Mouse (Mus musculus) retina, postnatal 7 days (tissue): Measurements from ENCODE around the gene Snx5.

Experiments
- DNase-seq: peaks from one replicate; pipeline ENCODE4 v3.0.0-alpha.2; 2012; ENCODE audit warnings: low read depth, low spot score

The Snx5 gene

GRCm38 (mm10) chr2:144270507-144271420, at the start of gene Snx5, which contains the start of gene Mgme1:
Gene Snx5, minus strand, starts transcription at chr2:144270906.
Gene Mgme1, plus strand, starts transcription at chr2:144270663.
- peak; percentile 89 for DNase-seq

GRCm38 (mm10) chr2:144311372-144311771, 40.7 kb upstream of the Snx5 start:
- no peak for DNase-seq

- no peak for DNase-seq
These were observed 39.6 kb upstream of the Snx5 start for GRCm38 (mm10) chr2:144310273-144310672.

GRCm38 (mm10) chr2:144308561-144308960, 37.9 kb upstream of the Snx5 start:
- no peak for DNase-seq

DNA sequence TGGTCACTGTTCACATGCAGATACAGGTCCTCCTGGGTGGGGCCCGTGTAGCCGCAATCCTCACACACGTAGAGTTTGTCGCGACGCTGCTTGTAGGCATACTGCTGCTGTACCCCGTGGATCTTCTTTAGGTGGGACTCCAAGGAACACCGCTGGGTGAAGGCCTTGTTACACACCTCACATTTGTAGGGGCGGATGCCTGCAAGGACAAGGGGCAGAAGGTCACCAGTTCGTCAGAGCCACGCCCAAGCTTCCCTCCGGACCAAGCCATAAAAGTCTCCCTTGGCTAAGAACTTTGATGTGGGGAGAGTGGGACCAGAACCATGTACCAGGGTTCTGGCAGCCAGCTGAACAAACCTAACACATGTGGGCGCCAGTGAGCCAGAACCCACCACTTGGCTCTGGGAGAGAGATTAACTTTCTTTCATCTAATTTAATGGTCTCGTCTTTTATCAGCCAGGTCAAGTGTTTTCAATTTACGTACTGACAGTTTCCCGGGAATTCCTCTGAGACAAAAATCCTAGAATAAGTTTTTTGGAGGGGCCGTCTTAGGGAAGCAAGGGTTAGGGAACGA, 35.1 kb upstream of the Snx5 start:
- DNase-seq, result no peak

- DNase-seq, result no peak
These were observed 30.4 kb upstream of the Snx5 start for GRCm38 (mm10) chr2:144301101-144301500.

DNA sequence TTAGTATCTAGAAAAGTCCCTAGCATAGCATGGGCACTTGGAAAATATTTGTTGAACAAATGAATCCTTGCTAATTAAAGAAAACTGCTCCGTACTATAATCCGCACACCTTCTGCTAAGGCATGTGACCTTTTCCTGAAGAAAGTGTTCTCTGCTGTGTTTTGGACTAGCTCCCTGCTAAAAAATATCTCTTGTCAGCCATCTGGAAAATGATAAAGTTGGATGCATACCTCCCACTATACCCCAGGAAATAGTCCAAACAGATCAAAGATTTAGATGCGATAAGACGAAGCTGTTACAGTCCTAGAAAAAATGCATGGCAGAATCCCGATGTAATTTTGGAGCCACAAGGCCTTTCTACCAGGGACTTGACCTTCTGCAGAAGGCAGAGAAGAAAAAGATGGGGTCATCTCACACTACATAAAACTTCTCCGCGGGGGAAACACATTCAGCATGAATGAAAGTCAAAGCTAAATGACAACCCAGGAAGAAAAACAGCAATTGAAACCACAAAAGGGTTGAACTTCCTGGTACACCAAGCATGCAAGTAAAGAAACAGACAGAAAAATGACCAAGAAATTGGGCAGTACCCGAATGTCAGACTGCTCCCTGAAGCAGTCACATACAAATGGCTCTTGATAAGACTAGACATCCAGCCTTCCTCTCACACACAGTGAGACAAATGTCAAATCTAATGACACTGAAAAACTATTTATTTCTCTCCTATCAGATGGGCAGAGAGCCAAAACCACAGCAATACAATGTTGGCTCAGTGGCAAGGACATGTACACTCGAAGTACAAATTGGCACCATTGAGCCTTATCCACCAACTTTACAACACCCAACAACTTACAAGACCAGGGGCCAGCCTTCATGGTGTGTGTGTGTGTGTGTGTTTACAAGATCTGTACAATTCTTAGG, 29.3 kb upstream of the Snx5 start:
- no peak for DNase-seq

GRCm38 (mm10) chr2:144295145-144295735, 24.5 kb upstream of the Snx5 start:
- no peak for DNase-seq

- no peak for DNase-seq
These were observed 21.0 kb upstream of the Snx5 start for GRCm38 (mm10) chr2:144291600-144292305.

DNA sequence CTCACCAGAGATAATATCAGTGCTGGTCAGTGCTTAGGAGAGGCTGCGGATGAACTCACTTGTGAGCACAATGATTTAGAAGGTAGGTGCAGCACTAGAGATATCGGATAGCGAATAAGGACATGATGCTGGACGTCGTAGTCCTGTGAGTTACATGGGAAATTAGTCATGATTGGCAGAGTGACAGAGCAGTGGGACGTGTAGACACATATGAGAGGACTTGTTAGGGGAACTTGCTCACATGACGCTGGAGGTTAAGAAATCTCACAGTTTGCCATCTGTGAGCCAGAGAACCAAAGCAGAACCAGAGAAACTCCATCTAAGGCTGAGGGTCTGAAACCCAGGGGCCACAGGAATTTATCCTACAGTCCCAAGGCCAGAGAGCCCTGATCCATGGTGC, 19.6 kb upstream of the Snx5 start:
- DNase-seq, result no peak

DNA sequence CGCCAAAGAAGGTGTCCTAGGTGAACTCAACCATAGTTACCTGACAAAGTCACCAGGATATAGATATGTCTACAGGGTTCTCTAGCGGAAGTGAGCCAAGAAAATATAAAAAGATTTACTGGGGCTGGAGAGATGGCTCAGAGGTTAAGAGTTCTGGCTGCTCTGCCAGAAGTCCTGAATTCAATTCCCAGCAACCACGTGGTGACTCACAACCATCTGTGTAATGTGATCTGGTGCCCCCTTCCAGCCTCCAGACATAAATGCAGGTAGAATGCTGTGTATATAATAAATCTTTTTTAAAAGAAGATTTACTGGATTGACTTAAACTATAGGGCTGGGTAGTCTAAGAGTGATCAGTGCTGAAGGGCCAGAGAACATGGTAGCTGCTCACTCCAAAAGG, 10.7 kb upstream of the Snx5 start:
- no peak for DNase-seq

- no peak for DNase-seq
These were observed 9.9 kb upstream of the Snx5 start for GRCm38 (mm10) chr2:144280568-144280967.

DNA sequence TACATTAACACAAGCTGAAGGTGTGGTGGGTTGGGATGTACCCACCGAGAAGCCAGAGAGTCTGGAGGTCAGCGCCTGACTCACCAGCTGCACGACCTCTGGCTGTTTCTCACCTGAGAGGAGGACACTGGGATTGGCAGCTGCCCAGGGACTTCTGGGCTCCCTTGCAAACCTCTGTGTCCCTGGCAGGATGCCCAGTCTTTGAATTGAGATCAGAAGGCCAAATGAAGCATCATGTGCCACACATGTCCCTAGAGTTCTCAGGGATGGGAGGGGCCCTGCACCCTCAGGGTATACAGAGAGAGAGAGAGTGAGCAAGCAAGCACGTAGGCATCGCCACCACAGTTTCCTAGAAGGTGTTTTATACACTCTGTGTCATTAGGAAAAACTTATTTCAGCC, 9.0 kb upstream of the Snx5 start:
- DNase-seq, result no peak

GRCm38 (mm10) chr2:144276885-144277284, 6.2 kb upstream of the Snx5 start:
- no peak for DNase-seq

DNA sequence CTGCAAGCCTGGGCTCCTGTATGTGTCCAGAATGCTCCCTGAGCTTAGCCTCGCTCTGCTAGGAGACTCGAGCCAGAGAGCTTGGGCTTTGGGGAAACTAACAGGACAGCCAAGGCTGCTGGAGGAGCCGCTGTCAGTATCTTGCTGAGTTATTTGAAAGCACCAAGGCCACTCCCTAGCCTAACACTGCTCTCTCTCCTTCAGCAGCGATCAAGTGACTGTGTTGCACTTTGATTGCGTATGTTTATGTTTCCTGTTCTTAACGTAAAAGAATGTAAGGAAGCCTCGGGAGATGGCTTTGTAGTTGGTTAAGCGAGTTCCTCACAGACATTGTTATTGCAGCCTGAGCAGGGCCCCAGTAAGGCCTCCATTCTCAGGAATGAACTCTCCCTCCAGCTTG, 4.0 kb upstream of the Snx5 start:
- DNase-seq, result no peak

DNA sequence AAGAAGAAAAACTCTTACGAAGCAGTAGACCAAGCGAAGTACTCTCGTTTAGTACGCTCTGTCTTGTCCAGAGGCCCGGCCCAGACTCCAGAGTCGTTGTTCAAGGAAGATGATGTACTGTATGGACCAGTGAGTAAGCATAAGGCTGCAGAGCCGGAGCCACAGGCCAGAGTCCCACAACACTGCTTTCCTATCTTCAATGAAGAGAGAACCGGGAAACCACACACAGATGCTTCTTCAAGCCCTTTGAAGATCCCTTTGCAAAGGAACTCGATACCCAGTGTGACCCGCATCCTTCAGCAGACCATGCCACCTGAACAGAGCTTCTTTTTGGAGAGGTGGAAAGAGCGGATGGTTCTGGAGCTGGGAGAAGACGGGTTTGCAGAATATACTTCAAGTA, 1.4 kb upstream of the Snx5 start:
- no peak for DNase-seq

DNA sequence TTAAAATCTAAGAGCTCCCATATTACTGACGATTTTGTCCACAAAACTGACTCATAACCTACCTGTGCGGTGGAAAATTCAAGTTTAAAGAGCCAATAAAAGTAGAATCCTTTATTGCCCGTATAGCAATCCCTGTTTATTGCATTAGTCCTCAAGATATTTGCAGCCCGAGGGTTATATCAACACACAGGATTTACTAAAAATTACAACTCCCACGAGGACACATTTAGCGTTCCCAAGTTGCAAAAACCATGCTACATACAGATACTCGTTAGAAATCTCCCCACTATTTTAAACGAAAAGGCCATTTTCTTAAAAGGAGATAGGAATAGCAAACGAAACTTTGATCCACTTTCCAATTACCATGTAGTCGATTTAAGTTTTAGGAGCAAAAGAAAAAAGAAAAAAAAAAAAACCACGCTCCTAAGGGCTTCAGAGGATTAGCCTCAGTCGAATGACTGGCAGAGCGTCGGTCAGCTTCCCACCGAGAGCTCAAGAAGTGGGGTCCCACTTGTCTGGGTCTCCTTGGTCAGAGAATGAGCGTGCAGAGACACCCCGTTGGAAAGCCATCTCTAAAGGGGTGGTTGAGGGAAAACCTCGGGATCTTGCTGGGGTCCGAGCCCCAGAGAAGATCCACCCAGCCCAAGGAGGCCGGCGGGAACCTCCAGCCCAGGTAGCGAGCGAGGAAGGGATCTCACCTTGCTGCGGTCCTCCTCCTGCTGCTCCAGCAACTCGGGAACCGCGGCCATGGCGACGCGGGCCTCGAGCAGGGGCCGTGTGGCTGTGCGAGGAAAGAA, 829 bp downstream of the Snx5 start:
- DNase-seq, result peak; percentile 11

DNA sequence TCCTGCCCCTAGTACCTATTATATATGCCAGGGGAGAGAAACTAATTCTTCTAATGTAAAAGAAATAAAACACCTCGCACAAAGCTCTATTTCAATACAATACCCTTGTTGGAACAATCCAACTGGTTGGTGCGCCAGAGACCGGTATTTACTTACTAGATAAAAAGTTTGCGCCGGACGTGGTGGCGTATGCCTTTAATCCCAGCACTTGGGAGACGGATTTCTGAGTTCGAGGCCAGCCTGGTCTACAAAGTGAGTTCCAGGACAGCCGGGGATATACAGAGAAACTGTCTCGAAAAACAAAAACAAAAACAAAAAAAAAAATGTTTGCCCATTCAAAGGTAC, 1.4 kb downstream of the Snx5 start:
- no peak for DNase-seq

GRCm38 (mm10) chr2:144268446-144269305, 2.0 kb downstream of the Snx5 start:
- no peak for DNase-seq

- DNase-seq, result no peak
These were observed 3.0 kb downstream of the Snx5 start for GRCm38 (mm10) chr2:144267731-144268015.
